Mouse (Mus musculus) erythroblast, adult 5-6 weeks (primary cell): Measurements from ENCODE around the gene Adamtsl3. TPM values are rescaled to one million over a fixed set of nuclear protein-coding genes. Genes with fewer than 3 reads are reported as not detected.

Experiments
- ATAC-seq: replicated peaks from 2 replicates; pipeline ENCODE4 v1.8.0; 2016; ENCODE audit warnings: moderate number of reproducible peaks, mild to moderate bottlenecking, moderate TSS enrichment, inconsistent platforms; ENCODE audit not compliant: poor library complexity, low FRiP score, severe bottlenecking
- total RNA-seq, 2 experiments: library from RNA; stranded (forward) in 1 of 2; stranded (reverse) in 1 of 2; fragments of 150-400 nt in 1 of 2; fragments of 200-764, 138-1000 nt in 1 of 2; gene quantifications; 2 replicates each; pipeline versions ENCODE4 v1.2.3 to v1.2.4; 2015 to 2017; ENCODE audit warnings: low replicate concordance in 2 of 2

Gene Adamtsl3
- total RNA-seq, 2 experiments from 2014 or later: not detected

- ATAC-seq: no peak
Measured at GRCm38 (mm10) chr7:82359674-82360073, 24.2 kb downstream of the Adamtsl3 start.

DNA sequence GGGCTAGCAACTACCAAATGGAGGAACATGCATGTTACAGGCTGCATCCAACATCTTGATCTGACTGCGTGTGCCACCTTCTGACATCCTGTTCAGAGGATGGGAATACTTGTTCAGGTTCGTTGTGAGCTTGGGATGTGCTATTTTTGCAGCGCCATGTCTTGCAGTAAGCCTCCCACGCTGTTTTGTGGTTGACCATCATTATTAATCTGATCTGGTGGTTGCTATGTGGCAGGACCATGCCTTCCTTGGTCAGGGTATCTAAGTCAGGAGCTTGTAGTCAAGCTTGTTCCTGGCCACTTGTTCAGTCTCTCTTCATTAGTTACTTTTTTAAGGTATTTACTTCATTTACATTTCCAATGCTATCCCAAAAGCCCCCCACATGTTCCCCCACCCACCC is 24.7 kb downstream of the Adamtsl3 start:
- ATAC-seq: no peak

- no peak for ATAC-seq
Measured at GRCm38 (mm10) chr7:82361127-82361526, 25.6 kb downstream of the Adamtsl3 start.

DNA sequence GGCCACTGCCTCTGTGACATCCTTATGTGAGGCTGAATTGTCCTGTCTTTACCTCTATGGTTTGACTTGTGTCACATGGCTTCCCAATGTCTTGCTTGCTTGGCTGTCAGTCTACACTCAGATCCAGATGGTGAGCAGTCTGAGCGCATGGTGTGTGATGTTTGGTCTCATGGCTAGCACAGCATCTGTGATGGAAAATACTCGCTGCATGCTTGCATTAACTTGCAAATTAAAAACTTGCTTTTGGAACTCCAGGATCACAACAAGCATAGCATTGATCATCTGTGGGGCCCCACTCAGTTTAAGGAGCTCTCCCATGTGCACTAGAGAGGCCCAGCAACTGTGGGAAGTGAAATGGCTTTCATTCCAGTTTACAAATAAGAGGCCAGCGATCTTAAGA is 29.1 kb downstream of the Adamtsl3 start:
- ATAC-seq: no peak

DNA sequence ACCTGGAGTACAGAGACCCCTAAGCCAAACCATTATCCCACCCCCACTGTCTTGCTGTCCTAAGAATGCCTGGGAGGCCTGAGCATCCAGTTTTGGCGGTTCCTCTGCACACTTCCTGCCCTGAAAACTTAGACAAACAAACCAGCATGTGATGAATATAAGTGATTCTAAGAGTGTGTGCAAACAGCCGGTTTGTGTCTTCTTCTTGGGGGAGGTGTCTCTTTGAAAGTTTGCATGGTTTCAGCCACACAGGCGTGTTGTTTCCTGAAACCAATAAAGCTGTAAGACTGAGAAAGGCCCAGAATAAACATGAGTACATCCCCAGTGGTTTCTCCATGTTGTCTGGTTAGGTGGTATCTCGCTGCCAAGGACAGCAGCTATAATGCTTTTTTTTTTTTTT is 30.6 kb downstream of the Adamtsl3 start:
- no peak for ATAC-seq

DNA sequence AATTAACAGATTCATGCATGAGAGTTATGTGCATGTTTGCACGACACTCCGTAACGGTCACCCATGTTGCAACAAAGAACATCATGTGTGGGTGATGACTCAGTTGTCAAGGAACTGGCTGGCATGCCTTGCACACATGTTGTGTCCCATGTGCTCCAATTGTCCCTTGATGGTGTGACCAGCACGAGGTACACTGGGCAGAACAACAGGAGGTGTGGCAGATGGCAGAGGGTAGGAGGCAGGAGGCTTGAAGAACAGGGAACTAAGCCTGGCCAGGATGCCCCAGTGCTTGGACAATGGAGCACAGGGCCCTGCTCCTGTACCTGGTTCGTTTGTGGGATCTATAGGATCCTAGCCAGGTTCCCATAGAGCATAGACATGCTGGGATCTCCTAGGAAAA is 31.0 kb downstream of the Adamtsl3 start:
- no peak for ATAC-seq

DNA sequence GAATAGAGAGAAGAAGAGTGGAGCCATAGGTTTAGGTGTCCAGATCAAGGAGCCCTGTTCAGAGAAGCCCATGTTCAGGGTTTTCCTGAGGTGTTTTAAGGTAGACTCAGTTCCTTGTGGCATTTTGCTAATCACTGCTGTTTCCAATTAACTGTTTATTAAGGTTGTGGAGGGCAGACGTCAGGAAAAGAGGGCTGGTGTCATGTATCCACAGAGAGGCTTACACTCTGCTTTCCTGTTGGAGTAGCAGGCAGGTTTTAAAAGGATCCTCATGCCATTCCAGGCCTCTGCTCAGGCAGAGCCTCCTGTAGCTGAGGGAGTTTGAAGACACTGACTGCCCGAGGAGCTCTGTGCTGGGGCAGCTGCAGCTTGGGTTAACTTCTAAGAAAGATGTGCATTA is 32.6 kb downstream of the Adamtsl3 start:
- no peak for ATAC-seq

- ATAC-seq: no peak
Measured at GRCm38 (mm10) chr7:82370132-82370531, 34.6 kb downstream of the Adamtsl3 start.

DNA sequence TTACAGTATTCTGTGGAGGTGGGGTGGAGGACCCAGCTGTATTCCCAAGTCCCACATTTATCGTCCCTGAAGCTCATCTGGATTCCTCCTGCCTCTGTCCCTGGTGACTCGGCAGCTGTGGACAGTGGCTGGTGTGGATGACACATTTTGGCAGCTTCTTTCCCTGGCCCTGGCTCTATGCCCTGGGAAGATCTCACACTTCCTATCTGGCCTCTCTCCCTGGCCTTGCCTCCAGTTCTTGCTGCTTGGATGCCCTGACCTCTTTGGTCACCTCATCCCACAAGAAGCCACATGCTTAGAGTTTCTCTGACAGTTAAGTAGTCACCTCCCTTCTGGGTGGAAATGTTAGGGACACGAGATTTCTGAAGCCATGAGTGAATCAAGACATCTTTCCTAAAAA is 35.9 kb downstream of the Adamtsl3 start:
- ATAC-seq: no peak

- ATAC-seq: no peak
Measured at GRCm38 (mm10) chr7:82378311-82378710, 42.8 kb downstream of the Adamtsl3 start.

DNA sequence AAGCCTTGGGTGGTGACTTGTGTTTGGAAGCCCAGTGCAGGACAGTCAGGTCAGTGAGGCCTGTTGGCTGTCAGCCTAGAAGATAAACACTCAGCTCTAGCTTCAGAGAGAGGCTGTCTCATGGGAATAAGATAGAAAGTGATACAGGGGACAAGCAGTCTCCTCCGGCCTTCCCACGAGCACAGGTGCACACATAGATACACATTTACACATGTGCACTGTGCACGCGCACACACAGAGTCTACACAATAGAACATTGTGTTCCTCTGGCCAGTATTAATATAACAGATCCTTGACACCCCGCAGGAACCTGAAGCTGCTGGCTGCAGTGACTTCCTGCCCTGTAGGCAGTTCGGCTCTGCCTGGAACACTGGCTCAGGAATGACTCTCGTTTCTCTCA is 44.3 kb downstream of the Adamtsl3 start:
- no peak for ATAC-seq

- no peak for ATAC-seq
Measured at GRCm38 (mm10) chr7:82382843-82383535, 47.5 kb downstream of the Adamtsl3 start.

GRCm38 (mm10) chr7:82383536-82383848 is 48.0 kb downstream of the Adamtsl3 start:
- no peak for ATAC-seq

DNA sequence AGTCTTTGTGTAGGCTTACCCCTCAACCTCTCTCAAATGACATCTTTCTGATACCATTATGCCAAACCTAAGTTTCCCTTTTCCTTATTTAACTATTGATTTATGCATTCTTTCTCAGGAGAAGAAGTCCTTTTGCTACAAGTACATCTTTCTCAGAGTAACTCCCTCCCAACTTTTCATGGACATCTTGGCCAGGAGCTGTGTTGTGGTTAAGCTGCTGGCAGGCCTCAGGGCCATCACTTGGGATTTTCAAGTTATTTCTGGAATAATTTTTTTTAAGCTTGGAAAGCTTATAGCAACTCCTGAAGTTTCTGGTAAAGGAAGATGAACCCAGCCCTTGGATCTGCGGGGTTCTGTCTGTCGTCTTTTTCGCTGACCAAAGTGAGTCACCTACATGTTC is 51.6 kb downstream of the Adamtsl3 start:
- no peak for ATAC-seq

GRCm38 (mm10) chr7:82394435-82395186 is 59.1 kb downstream of the Adamtsl3 start:
- ATAC-seq: no peak

DNA sequence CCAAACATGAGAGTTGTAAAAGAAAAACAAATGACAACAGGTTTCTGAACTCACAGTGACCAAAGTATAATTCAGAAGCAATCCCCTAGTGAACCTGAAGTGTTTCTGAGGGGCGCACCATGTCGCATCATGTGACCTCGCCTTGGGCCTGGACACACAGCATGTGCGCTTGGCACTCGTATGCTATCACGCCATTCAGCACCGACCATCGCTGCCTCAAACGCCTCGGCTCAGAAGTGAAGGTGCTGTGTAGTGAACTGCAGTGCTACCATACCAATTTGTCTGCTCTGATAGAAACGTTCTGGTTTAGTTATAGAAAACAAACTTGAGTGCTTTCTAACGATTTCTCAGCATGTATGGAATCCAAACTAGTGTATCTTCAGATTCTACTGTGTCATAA is 59.7 kb downstream of the Adamtsl3 start:
- ATAC-seq: no peak

DNA sequence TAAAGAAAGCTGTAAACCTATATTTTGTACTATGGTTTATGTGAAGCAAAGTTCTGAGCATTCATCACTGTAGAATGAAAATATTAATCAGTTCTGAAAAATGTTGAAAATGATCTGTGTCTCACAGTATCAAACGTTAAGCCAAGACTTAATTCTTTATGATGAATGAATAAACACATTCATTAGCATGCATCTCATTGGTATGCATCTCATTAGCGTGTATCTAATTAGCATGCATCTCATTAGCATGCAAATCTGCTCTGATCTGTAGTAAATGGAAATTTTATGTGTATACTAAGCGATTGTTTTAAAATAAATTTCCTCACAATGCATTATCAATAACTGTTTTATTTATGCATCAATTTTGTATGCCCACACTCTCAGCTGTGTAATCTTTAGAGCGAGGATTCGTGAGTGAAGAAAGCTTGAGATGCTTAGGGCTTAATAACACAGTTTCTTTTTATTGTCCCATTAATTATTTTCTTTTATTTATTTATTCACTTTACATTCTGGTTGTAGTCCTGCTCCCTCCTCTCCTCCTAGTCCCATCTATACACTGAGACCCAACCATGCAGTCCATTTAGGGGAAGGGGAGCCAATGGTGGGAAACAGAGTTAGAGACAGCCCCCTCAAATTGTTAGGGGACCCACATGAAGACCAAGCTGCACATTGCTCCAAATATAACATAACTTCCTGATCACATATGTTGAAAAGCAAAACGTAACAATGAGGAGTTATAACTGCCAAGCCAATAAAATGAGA is 60.4 kb downstream of the Adamtsl3 start:
- ATAC-seq: no peak

- ATAC-seq: no peak
Measured at GRCm38 (mm10) chr7:82396869-82397268, 61.4 kb downstream of the Adamtsl3 start.

- ATAC-seq: no peak
Measured at GRCm38 (mm10) chr7:82397632-82398031, 62.1 kb downstream of the Adamtsl3 start.

GRCm38 (mm10) chr7:82405466-82406045 is 70.1 kb downstream of the Adamtsl3 start:
- ATAC-seq: no peak

DNA sequence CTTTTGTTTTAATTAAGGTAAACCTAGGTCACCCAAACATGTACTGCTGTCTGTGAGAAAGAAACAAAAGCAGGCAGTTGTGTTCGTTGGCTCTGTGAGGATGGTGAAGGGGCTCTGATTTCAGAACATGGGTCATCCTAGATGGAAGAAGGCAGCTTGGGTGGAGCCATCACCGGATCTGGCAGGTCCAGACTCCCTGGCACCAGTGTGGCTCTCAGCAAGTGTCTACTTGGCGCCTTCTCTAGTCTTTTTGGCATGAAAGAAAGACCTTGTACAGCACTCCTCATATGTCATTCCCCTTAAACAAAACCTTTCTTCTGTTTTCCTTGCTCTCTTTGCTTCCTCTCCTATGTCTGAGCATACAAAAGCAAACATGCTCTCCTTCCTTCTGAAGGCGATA is 75.5 kb downstream of the Adamtsl3 start:
- no peak for ATAC-seq
